Mouse (Mus musculus): ENCODE data around the gene Notch2. TPM values are rescaled to one million over a fixed set of nuclear protein-coding genes. Genes with fewer than 3 reads are reported as not detected.

Notch2 gene
- polyA plus RNA-seq, 1 experiment = 24.9 TPM

DNA sequence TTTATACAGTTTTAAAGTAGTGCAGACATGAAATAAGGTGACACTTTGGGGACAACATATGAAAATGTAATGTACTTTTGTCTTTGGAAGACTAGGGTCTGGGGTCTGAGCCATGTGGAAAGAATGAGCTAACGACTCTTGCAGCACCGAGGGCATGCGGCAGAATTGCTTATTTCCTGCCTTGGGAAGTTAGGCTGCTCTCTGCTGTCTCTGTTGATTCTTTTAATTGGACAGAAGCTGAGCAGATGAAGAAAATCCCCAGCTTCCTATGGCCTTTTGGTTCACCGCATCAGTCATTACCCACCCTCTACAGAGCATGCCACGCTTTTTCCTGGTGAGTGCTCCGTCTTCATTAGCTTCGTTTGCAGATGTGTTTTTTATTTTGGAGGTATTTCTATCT lies 23.8 kb downstream of the Notch2 start:
- no peaks in the 10 kb centered on the region for H3K36me3 ChIP-seq (ENCODE audit: control insufficient read depth, insufficient read depth, low read length)
- no peak overlapping the region for H3K27ac ChIP-seq (ENCODE audit: control insufficient read depth, insufficient read depth, low read length)
- WGBS = 90% methylated on average over 7 of the region's 7 CpGs
- no peak overlapping the region for H3K4me3 ChIP-seq (ENCODE audit: control insufficient read depth, insufficient read depth, low read length)
- no peak for TF ChIP-seq CTCF (IDR thresholded peaks at IDR 0.05; ENCODE audit: borderline replicate concordance, control insufficient read depth, extremely low read depth, insufficient read depth, low read length, poor library complexity)
- no peak for TF ChIP-seq POLR2A (IDR thresholded peaks at IDR 0.05; ENCODE audit: control insufficient read depth, extremely low read depth, insufficient read depth, low read length, poor library complexity)
- DNase-seq = no peak
- peaks cover 3% of the 10 kb centered on the region for H3K4me1 ChIP-seq (replicated peaks; ENCODE audit: control insufficient read depth, insufficient read depth, low read length)
- H3K27me3 ChIP-seq (ENCODE audit: control insufficient read depth, insufficient read depth, low read length) = no peaks in the 10 kb centered on the region

DNA sequence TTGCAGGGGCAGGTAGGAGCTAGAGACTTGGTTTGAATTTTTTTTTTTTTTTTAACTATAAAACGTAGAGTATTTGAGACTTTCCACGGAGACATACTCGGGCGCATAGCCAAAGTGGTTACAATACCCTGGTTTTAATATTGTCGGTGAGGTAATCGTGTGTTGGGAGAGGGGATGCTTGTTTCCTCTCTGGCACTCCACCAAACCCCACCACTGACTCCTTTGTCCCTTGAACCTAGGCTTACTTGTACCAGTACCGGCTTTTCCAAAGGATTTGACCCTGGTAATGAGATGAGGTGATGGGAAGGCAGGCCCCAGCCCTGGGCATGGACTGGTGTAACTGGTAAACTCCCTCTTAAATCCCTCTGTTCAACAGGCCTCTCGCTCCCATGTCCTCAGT lies 25.3 kb downstream of the Notch2 start:
- no peak overlapping the region for H3K4me3 ChIP-seq (ENCODE audit: control insufficient read depth, insufficient read depth, low read length)
- 54% methylated on average over 8 of the region's 8 CpGs for WGBS
- DNase-seq = no peak
- no peak overlapping the region for H3K27ac ChIP-seq (ENCODE audit: control insufficient read depth, insufficient read depth, low read length)
- TF ChIP-seq CTCF (IDR thresholded peaks at IDR 0.05; ENCODE audit: borderline replicate concordance, control insufficient read depth, extremely low read depth, insufficient read depth, low read length, poor library complexity) (no peak), POLR2A (IDR thresholded peaks at IDR 0.05; ENCODE audit: control insufficient read depth, extremely low read depth, insufficient read depth, low read length, poor library complexity) (no peak)
- peaks cover 3% of the 10 kb centered on the region for H3K4me1 ChIP-seq (replicated peaks; ENCODE audit: control insufficient read depth, insufficient read depth, low read length)
- H3K27me3 ChIP-seq (ENCODE audit: control insufficient read depth, insufficient read depth, low read length) = no peaks in the 10 kb centered on the region
- H3K36me3 ChIP-seq (ENCODE audit: control insufficient read depth, insufficient read depth, low read length) = no peaks in the 10 kb centered on the region

DNA sequence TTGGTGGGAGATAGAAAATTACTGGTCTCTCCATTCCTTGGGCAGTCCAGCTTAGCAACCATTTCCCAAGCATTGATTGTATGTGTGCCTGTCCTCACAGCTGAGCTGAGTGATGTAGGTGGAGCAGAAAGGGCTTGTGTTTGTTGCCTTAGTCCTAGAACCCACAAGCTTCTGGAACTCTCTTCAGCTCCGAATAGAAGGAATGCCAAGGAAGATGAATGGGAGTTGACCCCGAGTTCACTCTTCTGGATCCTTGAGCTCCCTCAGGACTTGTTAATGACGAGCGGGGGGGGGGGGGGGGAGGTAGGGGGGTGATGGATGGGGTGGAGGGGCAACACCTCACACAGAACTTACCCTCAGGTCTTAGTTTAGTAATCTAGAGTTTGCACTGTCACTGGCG lies 25.9 kb downstream of the Notch2 start:
- H3K36me3 ChIP-seq (ENCODE audit: control insufficient read depth, insufficient read depth, low read length) = no peaks in the 10 kb centered on the region
- DNase-seq = no peak
- no peak overlapping the region for H3K27ac ChIP-seq (ENCODE audit: control insufficient read depth, insufficient read depth, low read length)
- no peak overlapping the region for H3K4me3 ChIP-seq (ENCODE audit: control insufficient read depth, insufficient read depth, low read length)
- H3K4me1 ChIP-seq (replicated peaks; ENCODE audit: control insufficient read depth, insufficient read depth, low read length) = peaks cover 3% of the 10 kb centered on the region
- 91% methylated on average over 5 of the region's 5 CpGs for WGBS
- TF ChIP-seq POLR2A (IDR thresholded peaks at IDR 0.05; ENCODE audit: control insufficient read depth, extremely low read depth, insufficient read depth, low read length, poor library complexity) (no peak), CTCF (IDR thresholded peaks at IDR 0.05; ENCODE audit: borderline replicate concordance, control insufficient read depth, extremely low read depth, insufficient read depth, low read length, poor library complexity) (no peak)
- H3K27me3 ChIP-seq (ENCODE audit: control insufficient read depth, insufficient read depth, low read length) = no peaks in the 10 kb centered on the region

DNA sequence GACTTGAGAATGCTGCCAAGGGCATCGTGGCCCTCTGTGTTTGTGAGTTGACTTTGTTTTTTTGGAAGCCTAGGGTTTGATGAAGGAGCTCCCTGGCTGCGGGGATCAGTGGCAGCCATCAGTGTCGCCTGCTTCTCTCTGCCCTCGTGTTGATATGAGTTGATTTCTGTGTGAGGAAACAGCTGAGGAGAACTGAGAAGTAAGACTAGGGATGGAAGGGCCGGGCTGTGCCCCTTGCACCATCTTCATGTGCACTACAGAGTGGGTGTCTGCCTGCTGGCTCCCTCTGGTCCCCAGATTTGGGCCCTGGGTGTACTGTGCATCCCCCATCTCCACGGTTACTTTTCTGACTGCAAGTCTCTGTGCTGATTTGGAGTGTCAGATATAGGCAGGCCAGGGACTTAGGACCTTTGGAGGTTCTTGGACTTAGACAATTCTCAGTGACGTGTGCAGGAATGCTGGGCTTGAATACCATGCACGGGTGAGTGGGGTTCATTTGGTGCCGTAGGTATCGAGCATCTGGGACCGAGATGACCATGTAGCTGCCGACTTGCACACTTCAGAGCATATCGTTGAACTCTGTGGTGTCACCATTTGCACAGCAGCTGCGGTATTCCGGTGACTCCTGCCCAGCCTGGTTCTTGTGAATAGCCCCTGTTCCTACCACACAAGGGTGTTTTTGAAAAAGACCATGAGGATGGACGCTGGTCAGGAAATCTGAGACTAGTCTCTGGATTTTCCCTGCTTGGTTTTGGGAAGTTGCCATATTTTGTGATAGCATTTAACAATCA lies 26.5 kb downstream of the Notch2 start:
- Histone ChIP-seq H3K4me1 (replicated peaks; ENCODE audit: control insufficient read depth, insufficient read depth, low read length) (peaks cover 3% of the 10 kb centered on the region), H3K4me3 (ENCODE audit: control insufficient read depth, insufficient read depth, low read length) (no peak overlapping the region), H3K27ac (ENCODE audit: control insufficient read depth, insufficient read depth, low read length) (no peak overlapping the region), H3K27me3 (ENCODE audit: control insufficient read depth, insufficient read depth, low read length) (no peaks in the 10 kb centered on the region), H3K36me3 (ENCODE audit: control insufficient read depth, insufficient read depth, low read length) (no peaks in the 10 kb centered on the region)
- WGBS = 90% methylated on average over 16 of the region's 16 CpGs
- TF ChIP-seq CTCF (IDR thresholded peaks at IDR 0.05; ENCODE audit: borderline replicate concordance, control insufficient read depth, extremely low read depth, insufficient read depth, low read length, poor library complexity) = no peak
- no peak for TF ChIP-seq POLR2A (IDR thresholded peaks at IDR 0.05; ENCODE audit: control insufficient read depth, extremely low read depth, insufficient read depth, low read length, poor library complexity)
- DNase-seq = no peak

DNA sequence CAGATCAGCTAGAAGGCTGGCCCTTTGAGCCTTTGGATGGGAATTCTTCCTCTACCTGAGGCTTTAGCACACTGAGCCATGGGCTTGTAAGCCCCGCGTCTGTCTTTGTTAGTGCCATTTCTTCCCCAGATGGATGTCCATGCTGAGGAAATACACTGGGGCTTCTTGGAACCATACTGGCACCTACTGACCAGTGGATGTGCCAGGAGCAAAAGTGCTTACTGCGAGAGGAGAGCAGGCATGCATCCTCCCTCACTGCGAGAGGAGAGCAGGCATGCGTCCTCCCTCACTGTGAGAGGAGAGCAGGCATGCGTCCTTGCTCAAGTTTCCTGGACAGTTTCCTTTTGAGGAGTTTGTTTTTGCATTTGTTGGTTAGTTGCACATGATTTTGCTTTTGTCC lies 27.5 kb downstream of the Notch2 start:
- Histone ChIP-seq H3K4me1 (replicated peaks; ENCODE audit: control insufficient read depth, insufficient read depth, low read length) (peaks cover 5% of the 10 kb centered on the region), H3K4me3 (ENCODE audit: control insufficient read depth, insufficient read depth, low read length) (no peak overlapping the region), H3K27ac (ENCODE audit: control insufficient read depth, insufficient read depth, low read length) (no peak overlapping the region), H3K36me3 (ENCODE audit: control insufficient read depth, insufficient read depth, low read length) (no peaks in the 10 kb centered on the region), H3K27me3 (ENCODE audit: control insufficient read depth, insufficient read depth, low read length) (no peaks in the 10 kb centered on the region)
- no peak for DNase-seq
- 92% methylated on average over 6 of the region's 6 CpGs for WGBS
- TF ChIP-seq POLR2A (IDR thresholded peaks at IDR 0.05; ENCODE audit: control insufficient read depth, extremely low read depth, insufficient read depth, low read length, poor library complexity) (no peak), CTCF (IDR thresholded peaks at IDR 0.05; ENCODE audit: borderline replicate concordance, control insufficient read depth, extremely low read depth, insufficient read depth, low read length, poor library complexity) (no peak)

DNA sequence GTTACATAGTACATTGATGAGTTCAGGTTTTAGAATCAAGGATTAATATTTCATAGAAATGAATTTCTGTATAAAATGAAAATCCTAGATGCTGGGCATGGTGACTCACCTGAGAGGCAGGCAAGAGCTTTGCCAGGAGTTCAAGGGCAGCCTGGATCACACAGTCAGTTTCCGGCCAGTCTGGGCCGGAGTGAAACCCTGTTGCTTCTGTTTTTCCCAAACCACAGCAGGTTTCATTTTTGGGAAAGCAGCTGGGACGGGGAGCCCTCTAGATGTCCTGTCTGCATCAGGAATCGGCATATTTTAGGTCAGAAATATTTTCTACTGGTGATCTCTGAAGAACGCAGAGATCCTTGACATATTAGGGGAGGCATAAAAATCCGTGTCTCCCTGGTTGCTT lies 29.0 kb downstream of the Notch2 start:
- TF ChIP-seq CTCF (IDR thresholded peaks at IDR 0.05; ENCODE audit: borderline replicate concordance, control insufficient read depth, extremely low read depth, insufficient read depth, low read length, poor library complexity) = no peak
- no peak for TF ChIP-seq POLR2A (IDR thresholded peaks at IDR 0.05; ENCODE audit: control insufficient read depth, extremely low read depth, insufficient read depth, low read length, poor library complexity)
- Histone ChIP-seq H3K4me3 (ENCODE audit: control insufficient read depth, insufficient read depth, low read length) (no peak overlapping the region), H3K27me3 (ENCODE audit: control insufficient read depth, insufficient read depth, low read length) (no peaks in the 10 kb centered on the region), H3K4me1 (replicated peaks; ENCODE audit: control insufficient read depth, insufficient read depth, low read length) (peaks cover 3% of the 10 kb centered on the region; the same call in 1 of the 2 replicates), H3K27ac (ENCODE audit: control insufficient read depth, insufficient read depth, low read length) (no peak overlapping the region), H3K36me3 (ENCODE audit: control insufficient read depth, insufficient read depth, low read length) (no peaks in the 10 kb centered on the region)
- DNase-seq = no peak
- 83% methylated on average over 6 of the region's 6 CpGs for WGBS

All from thymus, adult 2 months (tissue).